Mouse (Mus musculus) CD4-positive naive resting alpha-beta T cell, adult 76 days (primary cell): ENCODE data around the gene Gm10382. TPM values are rescaled to one million over a fixed set of nuclear protein-coding genes. Genes with fewer than 3 reads are reported as not detected.

Experiments used
- total RNA-seq: library from RNA; stranded (reverse); gene quantifications from one replicate; pipeline ENCODE4 v1.2.4, GENCODE M21; 2023

Gene Gm10382
- not detected for total RNA-seq

DNA sequence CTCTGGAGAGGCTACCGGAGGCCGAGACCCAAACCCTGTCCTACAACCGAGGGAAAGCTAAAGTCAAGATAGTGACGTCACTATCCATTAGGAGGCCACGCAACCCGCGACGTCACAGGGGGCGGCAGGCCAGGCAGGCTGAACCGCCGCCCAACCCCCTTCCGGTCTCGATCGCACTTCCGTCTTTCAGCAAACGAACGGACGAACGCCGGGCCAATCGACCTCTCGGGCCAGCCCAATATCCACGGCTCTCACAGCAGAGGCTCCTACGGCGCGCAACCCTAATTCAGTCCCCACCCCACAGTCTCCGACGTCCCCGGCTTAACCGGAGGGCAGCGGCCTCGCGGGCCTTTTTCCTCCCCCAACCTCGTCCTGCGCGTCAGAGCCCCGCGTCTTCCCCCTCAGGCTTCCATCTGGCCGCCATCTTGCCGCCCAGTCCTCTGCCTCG, at the start of gene Gm10382:
TSS of gene Gm10382 (plus strand) at position 192 of the 448 bp plus-strand sequence.

DNA sequence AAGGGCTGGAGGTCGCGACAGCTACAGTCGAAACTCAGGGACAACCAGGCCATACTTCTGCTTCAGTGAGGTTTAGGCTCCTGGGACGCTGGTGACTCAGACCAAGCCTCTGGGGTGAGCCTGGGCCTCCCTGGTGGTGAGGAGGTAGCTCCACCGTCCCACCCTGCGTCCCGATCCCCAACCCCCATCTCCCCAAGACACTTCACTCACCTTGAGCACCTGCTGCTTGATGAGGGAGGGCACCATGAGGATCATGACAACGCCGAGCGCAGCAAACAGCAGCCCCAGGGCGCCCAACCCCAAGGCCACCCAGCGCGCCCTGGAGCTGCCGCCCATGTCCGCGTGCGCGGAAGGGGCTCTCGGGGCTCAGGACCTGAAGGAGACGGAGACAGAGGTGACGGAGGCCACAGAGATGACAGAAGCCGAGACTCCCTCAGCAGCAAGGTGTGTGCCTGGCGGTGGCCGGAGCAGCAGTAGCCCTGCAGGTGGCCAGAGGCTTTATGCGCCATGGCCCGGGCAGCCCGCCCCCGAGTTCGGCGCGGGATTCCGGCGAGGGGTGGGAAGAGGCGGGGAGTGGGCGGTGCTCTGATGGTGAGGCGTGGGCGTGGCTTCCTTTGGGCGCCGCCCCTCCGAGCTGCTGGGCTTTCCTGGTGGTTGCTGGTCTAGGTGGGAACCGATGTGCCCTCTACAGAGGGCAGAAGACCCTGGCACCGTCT, 48.4 kb upstream of the Gm10382 start, which contains the start of gene Scarb1:
TSS of gene Scarb1 (minus strand) at position 548 of the 716 bp plus-strand sequence.

GRCm38 (mm10) chr5:125389579-125390441, 688 bp downstream of the Gm10382 start, which contains the start of gene Ubc:
Gene Ubc, minus strand, starts transcription at chr5:125390202.

GRCm38 (mm10) chr5:125433793-125434337, 44.7 kb downstream of the Gm10382 start, which contains the start of gene Dhx37:
Gene Dhx37, minus strand, starts transcription at chr5:125434121.

Other genes starting within 250 kb of the Gm10382 start
- 198 TPM for gene Ncor2, start 210.1 kb upstream of the Gm10382 start, total RNA-seq
- 19.5 TPM for gene Scarb1, start 48.2 kb upstream of the Gm10382 start, total RNA-seq
- 1,533 TPM for gene Ubc, start 880 bp downstream of the Gm10382 start, total RNA-seq
- 22.5 TPM for gene Dhx37, start 44.8 kb downstream of the Gm10382 start, total RNA-seq
- 19.1 TPM for gene Bri3bp, start 52.2 kb downstream of the Gm10382 start, total RNA-seq
- 27.6 TPM for gene Aacs, start 86.5 kb downstream of the Gm10382 start, total RNA-seq
- 1.3 TPM for gene Tmem132b, start 142.5 kb downstream of the Gm10382 start, total RNA-seq